Mouse (Mus musculus): ENCODE data around the gene Icam1. TPM values are rescaled to one million over a fixed set of nuclear protein-coding genes. Genes with fewer than 3 reads are reported as not detected.
"Not testable (repeated sequence)": the region's sequence is repeated elsewhere in the genome, so short reads cannot be mapped to it uniquely, and the experiment has no call there.

Icam1 gene
- total RNA-seq, 4 experiments from 2014 or later: 2.8 to 9.8 (median 6.3) TPM

GRCm38 (mm10) chr9:21044785-21045184 lies 29.0 kb downstream of the Icam1 start:
- not testable (repeated sequence) for DNase-seq (ENCODE audit: low spot score in 2 of 2)

- DNase-seq (ENCODE audit: low spot score in 2 of 2): no peak
Observed at GRCm38 (mm10) chr9:21045235-21045634, 29.4 kb downstream of the Icam1 start.

- no peak for DNase-seq (ENCODE audit: low spot score in 2 of 2)
Observed at GRCm38 (mm10) chr9:21051578-21051977, 35.8 kb downstream of the Icam1 start.

GRCm38 (mm10) chr9:21062928-21063327 lies 47.1 kb downstream of the Icam1 start:
- DNase-seq (ENCODE audit: low spot score in 2 of 2): peak; percentile 55 to 69

- DNase-seq (ENCODE audit: low spot score in 2 of 2): no peak
Observed at GRCm38 (mm10) chr9:21067006-21067684, 51.4 kb downstream of the Icam1 start, which contains the start of gene Zglp1. Gene Zglp1, minus strand, starts transcription at chr9:21067093.

- DNase-seq (ENCODE audit: low spot score in 2 of 2): no peak
Observed at GRCm38 (mm10) chr9:21072641-21073040, 56.9 kb downstream of the Icam1 start.

GRCm38 (mm10) chr9:21073044-21073840 lies 57.5 kb downstream of the Icam1 start, which contains the start of the genes Gm49373 and Fdx1l:
Gene Gm49373, minus strand, starts transcription at chr9:21073096.
Gene Fdx1l, minus strand, starts transcription at chr9:21073614.
- peak; percentile 89 to 94 for DNase-seq (ENCODE audit: low spot score in 2 of 2)

- DNase-seq (ENCODE audit: low spot score in 2 of 2): no peak
Observed at GRCm38 (mm10) chr9:21074173-21074572, 58.4 kb downstream of the Icam1 start.

GRCm38 (mm10) chr9:21075625-21076024 lies 59.8 kb downstream of the Icam1 start:
- no peak for DNase-seq (ENCODE audit: low spot score in 2 of 2)

Small RNA genes lying within 50 kb of the gene (microRNA-seq; reads per million reads assigned to microRNA genes)
- 0.25 to 0.32 reads per million in 2 experiments for gene Mir1900
- gene Mir7082: 0.96 to 1.0 reads per million in 2 experiments

Other genes starting within 250 kb of the Icam1 start
- 1 to 10 TPM; 1.2 to 2.9 (median 2.3) TPM for gene Col5a3, start 200.9 kb upstream of the Icam1 start, total RNA-seq (2022)
- gene Rdh8, start 197.5 kb upstream of the Icam1 start, total RNA-seq (2022): not detected
- 10 to 100 TPM; 83.6 to 95.7 (median 90.0) TPM for gene A230050P20Rik, start 147.3 kb upstream of the Icam1 start, total RNA-seq (2022)
- gene Angptl6, start 136.3 kb upstream of the Icam1 start, total RNA-seq (2022): 1 to 10 TPM; 6.8 to 8.9 (median 8.5) TPM
- gene Ppan, start 127.8 kb upstream of the Icam1 start, total RNA-seq (2022): 10 to 100 TPM; 21.8 to 28.1 (median 24.6) TPM
- 100 to 1,000 TPM; 118 to 139 (median 131) TPM for gene Eif3g, start 117.4 kb upstream of the Icam1 start, total RNA-seq (2022)
- 10 to 100 TPM; 32.9 to 38.4 (median 35.2) TPM for gene Dnmt1, start 56.1 kb upstream of the Icam1 start, total RNA-seq (2022)
- 1 to 10 TPM; 1.3 to 4.4 (median 3.7) TPM for gene S1pr2, start 39.2 kb upstream of the Icam1 start, total RNA-seq (2022)
- gene Mrpl4, start 13.2 kb upstream of the Icam1 start, total RNA-seq (2022): 10 to 100 TPM; 60.1 to 65.7 (median 61.0) TPM
- 1 to 10 TPM in 3 of 4 experiments, under 1 TPM in 1; 0.49 to 1.8 (median 1.4) TPM for gene Icam4, start 13.4 kb downstream of the Icam1 start, total RNA-seq (2022)
- gene Icam5, start 16.1 kb downstream of the Icam1 start, total RNA-seq (2022): 100 to 1,000 TPM; 302 to 315 (median 304) TPM
- gene Zglp1, start 51.1 kb downstream of the Icam1 start, total RNA-seq (2022): 1 to 10 TPM in 1 of 4 experiments, under 1 TPM in 1, not detected in 2; 0.87 to 1.1 TPM
- 1 to 10 TPM; 1.2 to 2.3 (median 2.2) TPM for gene Gm49373, start 57.1 kb downstream of the Icam1 start, total RNA-seq (2022)
- 10 to 100 TPM; 47.3 to 69.6 (median 59.3) TPM for gene Fdx1l, start 57.6 kb downstream of the Icam1 start, total RNA-seq (2022)
- 1 to 10 TPM; 2.7 to 5.4 (median 4.0) TPM for gene Gm38431, start 76.0 kb downstream of the Icam1 start, total RNA-seq (2022)
- gene Raver1, start 76.0 kb downstream of the Icam1 start, total RNA-seq (2022): 10 to 100 TPM; 26.7 to 35.4 (median 31.6) TPM
- 10 to 100 TPM; 17.1 to 20.7 (median 18.7) TPM for gene Tyk2, start 115.3 kb downstream of the Icam1 start, total RNA-seq (2022)
- 100 to 1,000 TPM; 116 to 151 (median 131) TPM for gene Cdc37, start 134.0 kb downstream of the Icam1 start, total RNA-seq (2022)
- gene Pde4a, start 149.7 kb downstream of the Icam1 start, total RNA-seq (2022): 10 to 100 TPM; 86.6 to 99.1 (median 93.6) TPM
- gene Keap1, start 223.4 kb downstream of the Icam1 start, total RNA-seq (2022): 10 to 100 TPM; 52.8 to 60.0 (median 56.6) TPM
- gene S1pr5, start 232.5 kb downstream of the Icam1 start, total RNA-seq (2022): 10 to 100 TPM; 11.3 to 19.1 (median 14.6) TPM
- 10 to 100 TPM; 37.3 to 45.0 (median 38.1) TPM for gene Atg4d, start 249.3 kb downstream of the Icam1 start, total RNA-seq (2022)

Measured in layer of hippocampus, adult 8-10 months (tissue).